Comparison of ENCODE assay signal across 1 mouse cellular context in the genomic region with DNA sequence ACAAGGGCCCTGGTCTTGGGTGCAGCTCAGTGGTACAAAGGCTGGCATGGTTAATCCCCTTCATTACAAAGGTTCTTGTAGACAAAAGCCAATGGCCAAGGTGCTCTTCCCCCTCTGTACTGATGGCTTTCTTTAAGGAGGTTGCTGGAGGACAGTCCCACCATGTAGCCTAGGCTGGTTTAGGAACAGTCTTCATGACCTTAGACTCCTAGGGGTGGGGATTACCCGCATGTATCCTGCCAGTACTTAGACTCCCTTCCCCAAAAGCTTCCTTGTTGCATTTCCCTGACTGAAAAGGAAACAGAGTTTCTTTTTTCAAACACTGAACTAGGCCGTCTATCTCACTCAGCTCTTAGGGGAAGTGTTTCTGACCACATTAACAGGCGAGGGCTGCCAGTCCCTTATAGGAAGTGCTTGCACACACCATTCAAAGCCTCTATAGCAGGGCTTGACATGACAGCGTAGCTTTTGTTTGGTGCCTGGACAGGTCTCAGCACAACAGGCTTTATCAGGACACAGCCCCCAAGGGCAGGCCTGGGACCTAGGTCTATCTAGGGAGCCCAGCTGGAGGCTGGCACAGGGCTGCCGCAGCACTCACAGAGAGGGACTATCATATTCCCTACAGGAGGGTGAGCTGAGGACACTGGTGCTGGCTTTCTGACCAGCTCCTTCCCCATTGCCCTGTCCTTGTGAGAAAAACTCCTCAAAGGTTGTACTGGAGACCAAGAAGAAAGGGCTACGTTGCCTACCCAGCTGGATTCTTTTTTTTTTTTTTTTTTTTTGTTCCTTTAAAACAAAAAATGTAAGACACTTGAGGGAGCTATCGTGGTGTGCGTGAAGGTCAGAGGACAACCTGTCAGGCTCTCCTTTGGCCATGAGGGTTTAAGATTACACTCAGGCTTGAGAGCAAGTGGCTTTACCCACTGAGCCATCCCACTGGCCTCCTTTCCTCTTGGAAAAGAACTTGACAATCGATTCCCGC.
TF ChIP-seq lines count a peak whose summit lies in the region.

No protein-coding gene starts in this region.

TF ChIP-seq in MEL, 35 proteins besides CTCF, POLR2A, EP300 and RAD21 (continued from another document):
- TF ChIP-seq ETS1 (IDR thresholded peaks at IDR 0.05; ENCODE audit: low read depth, low read length), result peak; percentile 71
- TF ChIP-seq ZKSCAN1 (IDR thresholded peaks at IDR 0.05; ENCODE audit: low read depth, low read length), result no peak
- no peak for TF ChIP-seq ZMIZ1 (IDR thresholded peaks at IDR 0.05; ENCODE audit: low read depth, low read length)
- no peak for TF ChIP-seq UBTF (IDR thresholded peaks at IDR 0.05; ENCODE audit: borderline replicate concordance, insufficient read depth, low read depth, low read length)
- no peak for TF ChIP-seq CHD2 (IDR thresholded peaks at IDR 0.05; ENCODE audit: low read length)
- 0 out of 2 replicates have a peak, but pooled peaks have one; percentile 33 for TF ChIP-seq MAZ (IDR thresholded peaks at IDR 0.05; ENCODE audit: low read depth, low read length)
- no peak for TF ChIP-seq MAX (IDR thresholded peaks at IDR 0.05; ENCODE audit: low read length)
- TF ChIP-seq E2F4 (IDR thresholded peaks at IDR 0.05; ENCODE audit: borderline replicate concordance, low read depth, low read length), result no peak
- peak; percentile 62 for TF ChIP-seq GATA1 (IDR thresholded peaks at IDR 0.05; ENCODE audit: low read depth, low read length)
- TF ChIP-seq BHLHE40 (IDR thresholded peaks at IDR 0.05; ENCODE audit: borderline replicate concordance, low read depth, low read length), result peak; percentile 34; the same call in 1 of the 2 replicates
